Mouse (Mus musculus) MEL (cell line): ENCODE data around the gene Slc11a2. TPM values are rescaled to one million over a fixed set of nuclear protein-coding genes. Genes with fewer than 3 reads are reported as not detected.

ENCODE experiments used
- DNase-seq: peaks from one replicate; pipeline ENCODE4 v3.0.0; 2011; ENCODE audit warnings: low read depth, low spot score
- H3K27ac ChIP-seq: 2 replicates; pipeline ENCODE4 v1.5.1; 2012; ENCODE audit warnings: low read depth, mild to moderate bottlenecking, control low read depth, low read length, moderate library complexity; ENCODE audit not compliant: control insufficient read depth
- H3K27me3 ChIP-seq, 2 experiments: fragments of 150-350 bp in 1 of 2; sonication (generic) in 1 of 2; 2 replicates each; pipeline ENCODE4 v1.6.1; 2012; ENCODE audit warnings: low read length in 2 of 2, mild to moderate bottlenecking in 2 of 2, improper control_type of control experiment in 1 of 2, moderate library complexity in 1 of 2; ENCODE audit not compliant: insufficient read depth in 2 of 2, control insufficient read depth in 1 of 2
- H3K36me3 ChIP-seq, 2 experiments: 2 replicates each; pipeline ENCODE4 v1.6.1; 2012 to 2014; ENCODE audit warnings: low read length in 2 of 2, improper control_type of control experiment in 1 of 2, inconsistent platforms in 1 of 2, mild to moderate bottlenecking in 1 of 2; ENCODE audit not compliant: insufficient read depth in 2 of 2, control insufficient read depth in 1 of 2
- H3K4me1 ChIP-seq, 2 experiments: fragments of 150-350 bp in 1 of 2; sonication (generic) in 1 of 2; 2 replicates each; pipeline ENCODE4 v1.6.1; 2012; ENCODE audit warnings: low read length in 2 of 2, improper control_type of control experiment in 1 of 2, mild to moderate bottlenecking in 1 of 2; ENCODE audit not compliant: insufficient read depth in 2 of 2, control insufficient read depth in 1 of 2
- H3K4me3 ChIP-seq, 2 experiments: fragments of 150-350 bp in 1 of 2; sonication (generic) in 1 of 2; 2 replicates each; pipeline ENCODE4 v1.5.1; 2012; ENCODE audit warnings: low read depth in 2 of 2, low read length in 2 of 2, mild to moderate bottlenecking in 2 of 2, moderate library complexity in 2 of 2, control low read depth in 1 of 2, improper control_type of control experiment in 1 of 2; ENCODE audit not compliant: control insufficient read depth in 1 of 2, insufficient read depth in 1 of 2
- H3K79me2 ChIP-seq: 2 replicates; pipeline ENCODE4 v1.6.1; 2012; ENCODE audit warnings: mild to moderate bottlenecking, low read length, moderate library complexity; ENCODE audit not compliant: control insufficient read depth, poor library complexity, insufficient read depth
- H3K9ac ChIP-seq: 2 replicates; pipeline ENCODE4 v1.6.1; 2012; ENCODE audit warnings: low read depth, mild to moderate bottlenecking, control low read depth, low read length, moderate library complexity; ENCODE audit not compliant: control insufficient read depth, poor library complexity, severe bottlenecking
- H3K9me3 ChIP-seq: fragments of 150-350 bp; sonication (generic); replicated peaks from 2 replicates; pipeline ENCODE4 v1.6.1; 2012; ENCODE audit warnings: mild to moderate bottlenecking, low read length, improper control_type of control experiment, moderate library complexity; ENCODE audit not compliant: insufficient read depth
- BHLHE40 ChIP-seq: IDR thresholded peaks from 2 replicates; pipeline ENCODE4 v1.6.1; 2012; ENCODE audit warnings: low read depth, mild to moderate bottlenecking, inconsistent platforms, low read length, improper control_type of control experiment, borderline replicate concordance
- CTCF ChIP-seq, 3 experiments: IDR thresholded peaks in 2 of 3; conservative IDR thresholded peaks in 1 of 3; 2 replicates each; pipeline ENCODE4 v1.5.1; 2011 to 2012; ENCODE audit warnings: low read length in 3 of 3, low read depth in 2 of 3, mild to moderate bottlenecking in 2 of 3, improper control_type of control experiment in 1 of 3, inconsistent platforms in 1 of 3, mixed read lengths in 1 of 3, moderate library complexity in 1 of 3; ENCODE audit not compliant: control insufficient read depth in 1 of 3, insufficient read depth in 1 of 3, poor library complexity in 1 of 3, severe bottlenecking in 1 of 3
- EP300 ChIP-seq, 2 experiments: IDR thresholded peaks; 2 replicates each; pipeline ENCODE4 v1.6.1; 2011; ENCODE audit warnings: improper control_type of control experiment in 2 of 2, low read length in 2 of 2, low read depth in 1 of 2, mild to moderate bottlenecking in 1 of 2
- GATA1 ChIP-seq: IDR thresholded peaks from 2 replicates; pipeline ENCODE4 v1.6.1; 2011; ENCODE audit warnings: low read depth, low read length, improper control_type of control experiment
- HCFC1 ChIP-seq: IDR thresholded peaks from 2 replicates; pipeline ENCODE4 v1.6.1; 2012; ENCODE audit warnings: low read depth, mild to moderate bottlenecking, inconsistent platforms, low read length, improper control_type of control experiment, moderate library complexity
- MYB ChIP-seq: IDR thresholded peaks from 2 replicates; pipeline ENCODE4 v1.6.1; 2011; ENCODE audit warnings: mild to moderate bottlenecking, low read depth, low read length, improper control_type of control experiment
- SIN3A ChIP-seq: IDR thresholded peaks from 2 replicates; pipeline ENCODE4 v1.6.1; 2012; ENCODE audit warnings: low read length, improper control_type of control experiment, inconsistent platforms
- TBP ChIP-seq: IDR thresholded peaks from 2 replicates; pipeline ENCODE4 v1.8.0; 2011; ENCODE audit warnings: low read depth, low read length, improper control_type of control experiment
- TCF12 ChIP-seq: IDR thresholded peaks from 2 replicates; pipeline ENCODE4 v1.6.1; 2014; ENCODE audit warnings: low read depth, mild to moderate bottlenecking, inconsistent platforms, low read length, improper control_type of control experiment, moderate library complexity
- USF2 ChIP-seq, 2 experiments: IDR thresholded peaks; 2 replicates each; pipeline ENCODE4 v1.6.1; 2011 to 2012; ENCODE audit warnings: improper control_type of control experiment in 2 of 2, low read length in 2 of 2, borderline replicate concordance in 1 of 2, inconsistent platforms in 1 of 2, low read depth in 1 of 2, mild to moderate bottlenecking in 1 of 2; ENCODE audit not compliant: insufficient read depth in 1 of 2
- polyA plus RNA-seq, 2 experiments: library from polyadenylated mRNA; stranded (reverse) in 1 of 2; unstranded in 1 of 2; fragments of >175 nt in 1 of 2; fragments of >200 nt in 1 of 2; gene quantifications; 2 replicates each; pipeline versions ENCODE4 v1.2.1 to v1.2.4; 2012; ENCODE audit warnings: low replicate concordance in 2 of 2, low read depth in 1 of 2; ENCODE audit not compliant: insufficient read length in 2 of 2, insufficient read depth in 1 of 2, missing spikeins in 1 of 2
- total RNA-seq: library from RNA; depleted of rRNA; stranded (reverse); fragments of 300-350 nt; gene quantifications from 2 replicates; pipeline ENCODE4 v1.2.3, GENCODE M21; 2012

Slc11a2 gene
- total and polyA plus RNA-seq, 3 experiments = 69.0 to 112 TPM; not detected in 1

GRCm38 (mm10) chr15:100414011-100414410, 10.9 kb downstream of the Slc11a2 start:
- Histone ChIP-seq H3K27me3 (no peaks in the 10 kb centered on the region), H3K79me2 (peaks cover 73% of the 10 kb centered on the region), H3K9me3 (no peaks in the 10 kb centered on the region), H3K27ac (no peak overlapping the region), H3K9ac (no peak overlapping the region), H3K4me3 (no peak overlapping the region), H3K36me3 (peaks cover 27 to 37% of the 10 kb centered on the region in 2 experiments), H3K4me1 (peaks cover 21 to 41% of the 10 kb centered on the region in 2 experiments)
- no peak for DNase-seq
- TF ChIP-seq TBP = no peak

GRCm38 (mm10) chr15:100413306-100413705, 11.6 kb downstream of the Slc11a2 start:
- Histone ChIP-seq H3K4me3 (no peak overlapping the region), H3K36me3 (peaks cover 29 to 30% of the 10 kb centered on the region in 2 experiments), H3K79me2 (peaks cover 67% of the 10 kb centered on the region), H3K9ac (no peak overlapping the region), H3K4me1 (peaks cover 14 to 36% of the 10 kb centered on the region in 2 experiments), H3K27ac (no peak overlapping the region), H3K27me3 (no peaks in the 10 kb centered on the region), H3K9me3 (no peaks in the 10 kb centered on the region)
- DNase-seq = no peak
- no peak for TF ChIP-seq SIN3A
- TF ChIP-seq TCF12 = no peak
- no peak for TF ChIP-seq GATA1
- no peak for TF ChIP-seq BHLHE40
- TF ChIP-seq EP300 (IDR thresholded peaks at IDR 0.05; ENCODE audit: low read depth in 1 of 2, low read length in 2 of 2) = no peak
- no peak for TF ChIP-seq HCFC1
- TF ChIP-seq MYB = no peak

GRCm38 (mm10) chr15:100411731-100412130, 13.1 kb downstream of the Slc11a2 start:
- peaks cover 7 to 26% of the 10 kb centered on the region in 2 experiments for H3K4me1 ChIP-seq
- no peak overlapping the region for H3K4me3 ChIP-seq
- H3K9ac ChIP-seq = no peak overlapping the region
- H3K27ac ChIP-seq = no peak overlapping the region
- DNase-seq = no peak
- H3K27me3 ChIP-seq = no peaks in the 10 kb centered on the region
- TF ChIP-seq USF2 (IDR thresholded peaks at IDR 0.05; ENCODE audit: borderline replicate concordance in 1 of 2, insufficient read depth in 1 of 2, low read depth in 1 of 2, low read length in 2 of 2) = no peak
- TF ChIP-seq CTCF (IDR thresholded peaks at IDR 0.05 in 2 of 3, conservative IDR thresholded peaks at IDR 0.05 in 1 of 3; ENCODE audit: control insufficient read depth in 1 of 3, insufficient read depth in 1 of 3, low read depth in 2 of 3, low read length in 3 of 3, poor library complexity in 1 of 3, severe bottlenecking in 1 of 3) = 0 out of 6 replicates have a peak, but pooled peaks of 1 of the 3 experiments have one; percentile 1
- H3K9me3 ChIP-seq = no peaks in the 10 kb centered on the region
- peaks cover 53% of the 10 kb centered on the region for H3K79me2 ChIP-seq
- peaks cover 21 to 34% of the 10 kb centered on the region in 2 experiments for H3K36me3 ChIP-seq
